Mouse (Mus musculus) heart, adult 2 months (tissue): ENCODE data around the gene Ercc5. TPM values are rescaled to one million over a fixed set of nuclear protein-coding genes. Genes with fewer than 3 reads are reported as not detected.

Experiments
- DNase-seq, 2 experiments: peaks; one replicate each; pipeline ENCODE4 v3.0.0; 2021
- H3K27ac ChIP-seq: fragments of 200-600 bp; 2 replicates; pipeline ENCODE4 v1.8.1; 2022
- H3K27me3 ChIP-seq: fragments of 200-500 bp; 2 replicates; pipeline ENCODE4 v1.6.1; 2012; ENCODE audit warnings: mild to moderate bottlenecking, low read length, inconsistent platforms, mixed read lengths; ENCODE audit not compliant: control insufficient read depth, insufficient read depth
- H3K36me3 ChIP-seq: fragments of 200-500 bp; 2 replicates; pipeline ENCODE4 v1.6.1; 2012; ENCODE audit warnings: low read length, inconsistent platforms; ENCODE audit not compliant: control insufficient read depth, insufficient read depth
- H3K4me1 ChIP-seq: fragments of 200-500 bp; 2 replicates; pipeline ENCODE4 v1.6.1; 2011; ENCODE audit warnings: low read length; ENCODE audit not compliant: control insufficient read depth, insufficient read depth
- H3K4me3 ChIP-seq: fragments of 200-600 bp; 2 replicates; pipeline ENCODE4 v1.8.1; 2022
- H3K79me2 ChIP-seq: fragments of 200-500 bp; replicated peaks from 2 replicates; pipeline ENCODE4 v1.6.1; 2012; ENCODE audit warnings: mild to moderate bottlenecking, inconsistent platforms, low read length, moderate library complexity, mixed read lengths; ENCODE audit not compliant: control insufficient read depth, insufficient read depth
- H3K9ac ChIP-seq: fragments of 200-500 bp; 2 replicates; pipeline ENCODE4 v1.6.1; 2012; ENCODE audit warnings: low read depth, mild to moderate bottlenecking, control low read depth, inconsistent platforms, low read length, mixed read lengths
- CTCF ChIP-seq: fragments of 200-600 bp; IDR thresholded peaks from 2 replicates; pipeline ENCODE4 v1.8.1; 2022; ENCODE audit warnings: antibody characterized with exemption, mild to moderate bottlenecking, moderate library complexity
- EP300 ChIP-seq: fragments of 200-500 bp; IDR thresholded peaks from 2 replicates; pipeline ENCODE4 v1.6.1; 2011; ENCODE audit warnings: low read depth, low read length, control low read depth; ENCODE audit not compliant: insufficient read depth
- POLR2A ChIP-seq: fragments of 200-500 bp; IDR thresholded peaks from 2 replicates; pipeline ENCODE4 v1.6.1; 2011; ENCODE audit warnings: mild to moderate bottlenecking, low read depth, low read length, control low read depth; ENCODE audit not compliant: insufficient read depth
- WGBS: fragments of 180-500 bp; shearing (Covaris S2); methylation state at CpG from one replicate; pipeline ENCODE4 v1.1.7; 2018; 5-methylcytosine and 5-hydroxymethylcytosine counted together
- intact Hi-C: fragments of 180-260 bp; cut with DNase I; formaldehyde crosslinking; loops from one replicate; pipeline ENCODE4 v1.15.1; 2025
- polyA plus RNA-seq: library from polyadenylated mRNA; depleted of rRNA; stranded (reverse); fragments of >200 nt; gene quantifications from 2 replicates; pipeline ENCODE4 v1.2.3, GENCODE M21; 2012; rRNA removed
- total RNA-seq, 2 experiments: library from RNA; stranded (reverse); gene quantifications; 2 replicates each; pipeline ENCODE4 v1.2.3; 2021

Ercc5 gene
- total and polyA plus RNA-seq, 3 experiments = 4.1 to 17.0 (median 16.9) TPM

DNA sequence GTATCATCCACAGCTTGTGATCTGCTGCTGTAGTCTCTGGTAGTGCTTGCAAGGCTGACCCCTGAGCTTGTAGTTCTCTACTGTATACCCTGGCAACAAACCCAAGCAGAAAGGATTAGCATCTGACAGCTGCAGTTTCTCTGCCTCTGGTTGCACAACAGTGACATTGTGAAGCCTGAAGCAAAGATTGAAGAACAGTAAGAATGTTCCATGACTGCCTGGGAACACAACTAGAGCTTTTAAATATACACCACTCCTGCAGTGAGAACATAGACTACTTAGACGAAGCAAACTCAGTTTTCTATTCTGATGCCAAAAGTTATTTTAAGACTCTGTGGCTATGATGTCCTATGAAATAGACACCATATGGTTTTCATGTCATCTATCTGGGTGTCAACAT is 71.3 kb downstream of the Ercc5 start, which contains the start of gene Mettl21e:
Gene Mettl21e, minus strand, starts transcription at position 86 of the 400 bp plus-strand sequence.
- Histone ChIP-seq H3K27me3 (no peaks in the 10 kb centered on the region), H3K9ac (no peak within 1 kb of the TSS), H3K4me1 (peaks cover 1% of the 10 kb centered on the region; the same call in 1 of the 2 replicates), H3K27ac (no peak within 1 kb of the TSS), H3K79me2 (no peaks in the 10 kb centered on the region), H3K36me3 (no peaks in the 10 kb centered on the region), H3K4me3 (no peak within 1 kb of the TSS)
- intact Hi-C loops = no loop called here
- peak; percentile 40 to 44 for DNase-seq
- WGBS = 37% methylated on average over 1 of the region's 1 CpGs
- TF ChIP-seq CTCF = no peak
- no peak for TF ChIP-seq POLR2A
- no peak for TF ChIP-seq EP300

DNA sequence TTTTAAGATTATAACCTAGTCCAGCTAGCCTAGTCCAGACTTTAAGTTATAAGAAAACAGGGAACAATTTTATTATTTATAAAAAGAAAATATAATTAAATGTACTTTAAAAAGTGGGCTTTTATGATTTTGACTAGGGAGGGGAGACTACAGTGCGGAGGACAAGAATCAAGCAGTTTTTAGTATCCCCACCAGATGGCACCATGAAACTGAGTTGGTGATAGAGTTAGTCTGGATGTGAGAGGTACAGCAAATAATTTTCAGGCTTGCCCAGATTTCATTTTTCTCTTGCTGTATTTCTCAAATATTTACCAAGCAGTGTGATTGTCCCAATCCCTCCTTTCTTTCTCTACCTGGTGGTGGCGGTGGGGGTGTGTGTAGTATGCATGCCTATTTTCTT is 81.5 kb downstream of the Ercc5 start:
- intact Hi-C loops = loop anchor here (1.0 to 10.0 kb wide), 3 partner anchors 512 to 1538 kb away; partner anchors contain the start of gene Col3a1
- H3K9ac ChIP-seq = no peak overlapping the region
- 51% methylated on average over 2 of the region's 2 CpGs for WGBS

More for the DNA sequence above, 81.5 kb downstream of the Ercc5 start:
- Histone ChIP-seq H3K27me3 (no peaks in the 10 kb centered on the region), H3K4me3 (no peak overlapping the region), H3K4me1 (no peaks in the 10 kb centered on the region), H3K79me2 (no peaks in the 10 kb centered on the region), H3K36me3 (no peaks in the 10 kb centered on the region), H3K27ac (no peak overlapping the region)
- TF ChIP-seq CTCF (peak; percentile 80), POLR2A (no peak)
- no peak for DNase-seq

Other genes starting within 250 kb of the Ercc5 start
- gene Tpp2, start 214.1 kb upstream of the Ercc5 start, total RNA-seq = 10 to 100 TPM; 36.3 to 43.5 TPM
- gene Tpp2, start 214.1 kb upstream of the Ercc5 start, polyA plus RNA-seq = 7.5 and 17.5 TPM in 2 replicates
- not detected for gene Mettl21c, start 127.7 kb upstream of the Ercc5 start, total RNA-seq
- gene Mettl21c, start 127.7 kb upstream of the Ercc5 start, polyA plus RNA-seq = not detected in 2 replicates
- gene Gm8251, start 85.8 kb upstream of the Ercc5 start, total RNA-seq = not detected
- gene Gm8251, start 85.8 kb upstream of the Ercc5 start, polyA plus RNA-seq = not detected in 2 replicates
- 1 to 10 TPM; 7.6 TPM for gene Tex30, start 45.3 kb upstream of the Ercc5 start, total RNA-seq
- 4.2 and 7.1 TPM in 2 replicates for gene Tex30, start 45.3 kb upstream of the Ercc5 start, polyA plus RNA-seq
- 10 to 100 TPM; 18.1 to 20.3 TPM for gene Kdelc1, start 28.9 kb upstream of the Ercc5 start, total RNA-seq
- gene Kdelc1, start 28.9 kb upstream of the Ercc5 start, polyA plus RNA-seq = 14.9 and 20.7 TPM in 2 replicates
- gene Bivm, start 28.8 kb upstream of the Ercc5 start, total RNA-seq = 10 to 100 TPM; 11.5 to 12.4 TPM
- 4.6 and 8.6 TPM in 2 replicates for gene Bivm, start 28.8 kb upstream of the Ercc5 start, polyA plus RNA-seq
- gene Mettl21e, start 71.2 kb downstream of the Ercc5 start, total RNA-seq = under 1 TPM in 1 of 2 experiments, not detected in 1; 0.11 TPM
- gene Mettl21e, start 71.2 kb downstream of the Ercc5 start, polyA plus RNA-seq = 0.06 TPM in 1 of 2 replicates, not detected in the other